Mouse (Mus musculus): ENCODE measurements around the gene Zfp867. TPM values are rescaled to one million over a fixed set of nuclear protein-coding genes. Genes with fewer than 3 reads are reported as not detected.

Gene Zfp867
- 5.2 and 5.9 TPM in 2 replicates for polyA plus RNA-seq (2016; fragmentation: Nextera tagmentation; extraction: Ambion mirVana)

DNA sequence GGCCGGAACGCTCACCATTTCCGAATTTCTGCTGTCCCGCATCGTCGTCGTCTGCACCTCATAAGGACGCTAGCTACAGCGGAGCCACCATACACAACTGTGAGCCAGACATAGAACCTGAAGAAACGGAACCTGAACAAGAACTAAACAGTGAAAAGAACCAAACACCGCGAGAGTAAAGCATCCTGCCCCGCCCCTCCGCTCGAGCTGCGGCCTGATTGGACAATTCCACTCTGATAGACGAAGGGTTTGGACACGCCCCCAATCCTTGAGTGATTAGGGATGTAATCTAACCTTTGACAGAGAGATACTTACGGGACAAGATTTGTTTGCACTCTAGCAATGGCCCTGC is at the start of gene Zfp867:
TSS of gene Zfp867 (minus strand) at position 149 of the 352 bp plus-strand sequence.
- Histone ChIP-seq H3K4me1 (peaks cover 12% of the 10 kb centered on the region; the same call in 1 of the 2 replicates), H3K36me3 (no peaks in the 10 kb centered on the region), H3K9me3 (no peaks in the 10 kb centered on the region), H3K27me3 (ENCODE audit: insufficient read depth, poor library complexity, severe bottlenecking) (no peaks in the 10 kb centered on the region), H3K27ac (peak within 1 kb of the TSS; percentile 93), H3K4me3 (peak within 1 kb of the TSS; percentile 92)
- under 1% methylated on average over 19 of the region's 19 CpGs for WGBS
- peak; percentile 93 for DNase-seq (ENCODE audit: low spot score)

DNA sequence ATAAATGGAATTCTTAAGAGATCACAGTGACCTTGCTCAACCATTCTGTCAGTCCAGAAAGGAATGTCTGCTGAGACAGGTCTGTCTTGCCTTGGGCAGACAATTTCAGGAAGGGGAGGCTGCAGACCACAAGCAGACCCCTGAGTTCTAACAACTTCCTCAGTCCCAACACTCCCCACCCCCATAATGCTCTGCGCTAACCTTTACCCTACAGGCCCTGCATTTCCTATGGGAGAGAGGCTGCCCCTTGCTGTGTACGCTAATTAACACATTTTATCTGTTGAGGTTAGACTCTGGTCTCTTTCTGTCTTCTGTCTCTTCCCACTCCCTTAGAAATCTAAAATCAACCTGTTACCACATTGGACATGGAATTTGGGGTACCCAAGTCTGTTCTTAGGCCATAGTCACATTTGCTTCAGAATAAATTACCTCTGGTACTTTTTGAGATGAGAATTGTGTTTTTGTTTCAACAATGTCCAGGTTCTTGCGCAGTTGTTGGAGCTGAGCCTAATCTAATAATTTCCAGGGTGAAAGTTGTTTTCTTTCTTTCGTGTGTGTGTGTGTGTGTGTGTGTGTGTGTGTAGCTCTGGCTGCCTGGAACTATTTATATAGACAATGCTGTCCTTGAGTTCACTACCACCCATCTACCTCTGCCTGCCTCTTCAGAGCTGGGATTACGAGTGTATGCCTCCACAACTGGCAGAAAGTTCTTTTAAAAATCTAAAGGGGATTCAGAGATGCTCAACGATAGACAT is 47.6 kb upstream of the Zfp867 start:
- Histone ChIP-seq H3K27ac (no peak overlapping the region), H3K36me3 (no peaks in the 10 kb centered on the region), H3K4me3 (no peak overlapping the region), H3K9me3 (no peaks in the 10 kb centered on the region), H3K4me1 (peaks cover 18% of the 10 kb centered on the region), H3K27me3 (ENCODE audit: insufficient read depth, poor library complexity, severe bottlenecking) (no peaks in the 10 kb centered on the region)
- WGBS: 63% methylated on average over 6 of the region's 6 CpGs
- no peak for DNase-seq (ENCODE audit: low spot score)

DNA sequence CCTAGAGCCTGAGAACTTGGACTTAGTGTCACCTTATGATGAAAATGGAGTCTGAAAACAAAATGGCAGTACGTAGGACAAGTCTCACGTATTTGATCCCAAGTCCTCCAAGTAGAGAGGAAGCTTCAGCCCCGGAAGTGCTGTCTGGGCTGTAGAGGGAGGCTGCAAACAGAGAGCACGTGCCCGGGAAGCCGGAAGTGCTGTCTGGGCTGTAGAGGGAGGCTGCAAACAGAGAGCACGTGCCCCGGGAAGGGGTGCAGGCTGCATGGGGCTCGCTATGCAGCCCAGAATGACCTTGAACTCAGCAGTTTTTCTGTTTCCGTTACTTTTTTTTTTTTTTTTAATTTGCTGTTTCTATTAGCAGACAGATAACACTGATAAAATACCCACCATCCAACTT is 46.0 kb upstream of the Zfp867 start:
- WGBS: 59% methylated on average over 10 of the region's 10 CpGs

DNA sequence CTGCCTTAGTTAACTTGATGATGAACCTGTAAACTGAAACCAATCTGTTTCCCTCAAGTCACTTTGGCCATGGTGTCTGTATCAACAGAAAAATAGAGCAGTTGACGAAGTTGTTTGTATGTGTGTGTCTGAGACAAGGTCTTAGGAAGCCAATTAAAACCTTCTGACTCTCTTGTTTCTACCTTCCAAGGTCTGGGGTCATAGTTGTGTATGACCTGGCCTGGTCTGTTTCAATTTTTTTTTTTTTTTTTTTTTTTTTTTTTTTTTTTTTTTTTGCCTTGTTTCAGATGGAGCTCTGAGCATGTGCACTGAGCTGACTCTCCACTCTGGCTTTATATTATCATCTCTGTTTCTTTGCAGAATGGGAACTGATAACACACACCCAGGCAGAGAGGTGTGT is 45.2 kb upstream of the Zfp867 start:
- Histone ChIP-seq H3K27me3 (ENCODE audit: insufficient read depth, poor library complexity, severe bottlenecking) (no peaks in the 10 kb centered on the region), H3K36me3 (no peaks in the 10 kb centered on the region), H3K4me1 (peaks cover 20% of the 10 kb centered on the region), H3K27ac (no peak overlapping the region), H3K9me3 (no peaks in the 10 kb centered on the region), H3K4me3 (no peak overlapping the region)
- no peak for DNase-seq (ENCODE audit: low spot score)
- WGBS: 91% methylated on average over 1 of the region's 1 CpGs

More for the DNA sequence above, 46.0 kb upstream of the Zfp867 start:
- no peak for DNase-seq (ENCODE audit: low spot score)
- Histone ChIP-seq H3K4me1 (peaks cover 20% of the 10 kb centered on the region), H3K4me3 (no peak overlapping the region), H3K27me3 (ENCODE audit: insufficient read depth, poor library complexity, severe bottlenecking) (no peaks in the 10 kb centered on the region), H3K9me3 (no peaks in the 10 kb centered on the region), H3K27ac (0 out of 2 replicates have a peak overlapping the region, but pooled peaks have one; percentile 22), H3K36me3 (no peaks in the 10 kb centered on the region)

DNA sequence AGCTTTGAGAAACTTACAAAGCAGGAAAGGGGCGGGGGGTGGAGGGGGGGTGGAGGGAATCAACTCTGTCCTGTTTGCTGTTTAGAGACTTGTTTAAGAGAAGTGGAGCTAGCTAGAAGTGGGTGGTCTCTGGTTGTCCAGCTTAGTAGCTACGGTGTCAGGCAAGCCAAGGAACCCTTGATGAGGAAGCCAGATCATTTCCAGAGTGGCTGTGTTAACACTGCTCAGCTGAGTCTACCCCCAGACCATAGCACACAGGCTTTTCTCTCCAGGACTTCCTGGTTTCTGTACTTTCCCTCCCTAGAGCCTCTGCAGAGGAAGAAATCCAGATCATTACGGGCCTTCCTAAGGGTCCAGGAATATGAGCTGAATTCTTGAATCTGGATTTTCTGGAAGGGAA is 42.5 kb upstream of the Zfp867 start:
- Histone ChIP-seq H3K36me3 (0 out of 2 replicates have a peak, but pooled peaks cover 3% of the 10 kb centered on the region), H3K4me1 (peaks cover 12% of the 10 kb centered on the region), H3K27me3 (ENCODE audit: insufficient read depth, poor library complexity, severe bottlenecking) (no peaks in the 10 kb centered on the region), H3K27ac (peak overlapping the region; percentile 17; the same call in 1 of the 2 replicates), H3K4me3 (no peak overlapping the region), H3K9me3 (no peaks in the 10 kb centered on the region)
- WGBS: 48% methylated on average over 3 of the region's 3 CpGs
- DNase-seq (ENCODE audit: low spot score): no peak

DNA sequence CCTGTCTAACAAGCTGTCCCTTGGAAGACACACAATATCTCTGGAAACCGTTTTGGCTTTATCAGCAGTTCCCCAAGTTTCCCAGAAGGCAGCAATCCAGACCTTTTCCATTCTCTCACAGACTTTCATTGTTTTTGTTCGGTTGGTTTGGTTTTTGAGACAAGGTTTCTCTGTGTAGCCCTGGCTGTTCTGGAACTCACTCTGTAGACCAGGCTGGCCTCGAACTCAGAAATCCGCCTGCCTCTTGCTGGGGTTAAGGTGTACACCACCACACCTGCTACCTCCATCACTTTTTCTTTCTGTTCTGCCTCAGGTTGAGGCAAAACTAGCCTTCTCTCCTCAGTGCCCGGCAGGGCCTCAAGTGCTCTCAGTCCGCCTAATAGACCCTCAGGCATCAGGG is 42.1 kb upstream of the Zfp867 start:
- H3K36me3 ChIP-seq: peaks cover 5% of the 10 kb centered on the region; the same call in 1 of the 2 replicates
- WGBS: 67% methylated on average over 6 of the region's 6 CpGs
- H3K27me3 ChIP-seq (ENCODE audit: insufficient read depth, poor library complexity, severe bottlenecking): no peaks in the 10 kb centered on the region
- H3K4me3 ChIP-seq: no peak overlapping the region
- DNase-seq (ENCODE audit: low spot score): no peak
- peak overlapping the region; percentile 17; the same call in 1 of the 2 replicates for H3K27ac ChIP-seq
- H3K4me1 ChIP-seq: peaks cover 8% of the 10 kb centered on the region; the same call in 1 of the 2 replicates
- no peaks in the 10 kb centered on the region for H3K9me3 ChIP-seq

DNA sequence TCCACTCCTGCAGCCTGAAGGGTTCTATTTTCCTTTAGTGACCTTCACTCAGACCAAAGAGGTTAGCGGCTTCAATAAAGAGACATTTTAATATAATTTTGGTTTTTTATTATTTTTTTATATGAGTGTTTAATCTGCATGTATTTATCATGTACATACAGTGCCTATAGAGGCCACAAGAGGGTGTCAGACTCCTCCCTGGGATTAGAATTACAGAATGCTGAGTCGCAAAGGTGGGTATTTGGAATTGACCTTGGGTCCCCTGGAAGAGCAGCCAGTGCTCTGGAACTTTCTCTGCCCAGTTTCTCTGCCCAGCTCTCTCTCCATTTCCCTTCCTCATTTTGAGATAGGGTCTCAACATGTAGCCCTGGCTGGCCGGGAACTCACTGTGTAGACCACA is 41.3 kb upstream of the Zfp867 start:
- H3K9me3 ChIP-seq: no peaks in the 10 kb centered on the region
- H3K27me3 ChIP-seq (ENCODE audit: insufficient read depth, poor library complexity, severe bottlenecking): no peaks in the 10 kb centered on the region
- 72% methylated on average over 3 of the region's 3 CpGs for WGBS
- H3K4me1 ChIP-seq: peaks cover 7% of the 10 kb centered on the region; the same call in 1 of the 2 replicates
- no peak overlapping the region for H3K27ac ChIP-seq
- H3K36me3 ChIP-seq: peaks cover 8% of the 10 kb centered on the region; the same call in 1 of the 2 replicates
- no peak overlapping the region for H3K4me3 ChIP-seq
- no peak for DNase-seq (ENCODE audit: low spot score)

DNA sequence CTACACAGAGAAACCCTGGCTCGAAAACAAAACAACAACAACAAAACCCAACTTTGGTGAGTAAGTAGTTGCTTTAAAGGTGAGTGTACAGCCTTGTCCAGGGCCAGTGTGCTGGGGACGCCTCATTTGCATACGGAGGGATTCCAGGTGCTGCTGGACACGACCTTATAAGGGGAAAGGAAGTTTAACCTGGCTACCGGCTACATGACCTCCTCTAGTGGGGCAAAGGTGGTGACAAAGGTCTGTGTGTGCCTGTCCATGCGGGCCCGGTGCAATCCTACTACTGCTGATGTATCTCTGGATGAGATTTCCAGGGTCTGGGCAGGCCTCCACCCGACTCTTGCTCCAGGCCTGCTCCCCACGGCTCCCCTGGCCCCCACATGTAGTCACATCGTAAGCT is 40.5 kb upstream of the Zfp867 start:
- no peaks in the 10 kb centered on the region for H3K27me3 ChIP-seq (ENCODE audit: insufficient read depth, poor library complexity, severe bottlenecking)
- H3K9me3 ChIP-seq: no peaks in the 10 kb centered on the region
- peaks cover 8% of the 10 kb centered on the region; the same call in 1 of the 2 replicates for H3K4me1 ChIP-seq
- 81% methylated on average over 10 of the region's 10 CpGs for WGBS
- no peak overlapping the region for H3K4me3 ChIP-seq
- no peak overlapping the region for H3K27ac ChIP-seq
- no peak for DNase-seq (ENCODE audit: low spot score)
- H3K36me3 ChIP-seq: peaks cover 8% of the 10 kb centered on the region; the same call in 1 of the 2 replicates

DNA sequence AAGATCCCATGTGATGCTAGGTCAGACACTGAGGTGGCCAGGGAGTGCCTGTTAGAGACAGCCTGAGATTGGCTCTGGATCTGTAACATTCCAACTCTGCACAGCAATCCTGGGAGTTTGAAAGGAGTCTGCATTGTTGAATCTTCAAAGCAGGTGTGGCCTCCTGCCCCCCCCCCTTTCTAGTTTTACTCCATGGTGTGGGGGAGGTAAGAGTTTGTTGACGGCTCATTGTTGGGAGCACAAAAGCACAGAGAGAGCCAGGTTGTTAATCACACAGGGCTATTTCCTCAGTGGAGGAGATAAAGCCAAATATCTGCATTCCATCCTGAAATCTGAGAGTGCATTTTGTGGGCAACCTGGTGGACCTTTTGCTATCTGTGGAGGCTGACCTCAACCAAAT is 39.3 kb upstream of the Zfp867 start:
- Histone ChIP-seq H3K4me3 (no peak overlapping the region), H3K36me3 (peaks cover 8% of the 10 kb centered on the region; the same call in 1 of the 2 replicates)
- WGBS: 41% methylated on average over 1 of the region's 1 CpGs

DNA sequence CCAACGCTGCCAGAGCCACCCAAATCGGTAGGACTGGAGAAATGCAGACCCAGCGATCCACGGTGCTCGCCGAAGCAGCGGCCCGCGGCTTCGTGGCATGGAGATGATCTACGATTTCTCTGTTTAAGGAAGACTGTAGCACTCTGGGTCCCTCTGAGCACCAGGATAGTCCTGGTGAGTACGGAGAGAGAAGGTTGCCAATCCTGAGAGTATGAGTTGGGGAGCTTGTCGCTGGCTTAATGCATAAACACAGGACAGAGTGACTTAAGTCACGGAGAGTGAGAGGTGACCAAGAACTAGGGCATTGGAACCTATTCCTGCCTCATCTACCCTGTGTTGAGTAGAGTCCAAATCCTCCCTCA is 34.4 kb upstream of the Zfp867 start:
- Histone ChIP-seq H3K27me3 (ENCODE audit: insufficient read depth, poor library complexity, severe bottlenecking) (no peaks in the 10 kb centered on the region), H3K4me3 (peak overlapping the region; percentile 91), H3K27ac (peak overlapping the region; percentile 96), H3K4me1 (peaks cover 21% of the 10 kb centered on the region), H3K36me3 (peaks cover 40% of the 10 kb centered on the region), H3K9me3 (no peaks in the 10 kb centered on the region)
- DNase-seq (ENCODE audit: low spot score): no peak
- under 1% methylated on average over 14 of the region's 14 CpGs for WGBS

More for the DNA sequence above, 39.3 kb upstream of the Zfp867 start:
- no peak for DNase-seq (ENCODE audit: low spot score)
- Histone ChIP-seq H3K4me1 (peaks cover 19% of the 10 kb centered on the region), H3K9me3 (no peaks in the 10 kb centered on the region), H3K27me3 (ENCODE audit: insufficient read depth, poor library complexity, severe bottlenecking) (no peaks in the 10 kb centered on the region), H3K27ac (no peak overlapping the region)

DNA sequence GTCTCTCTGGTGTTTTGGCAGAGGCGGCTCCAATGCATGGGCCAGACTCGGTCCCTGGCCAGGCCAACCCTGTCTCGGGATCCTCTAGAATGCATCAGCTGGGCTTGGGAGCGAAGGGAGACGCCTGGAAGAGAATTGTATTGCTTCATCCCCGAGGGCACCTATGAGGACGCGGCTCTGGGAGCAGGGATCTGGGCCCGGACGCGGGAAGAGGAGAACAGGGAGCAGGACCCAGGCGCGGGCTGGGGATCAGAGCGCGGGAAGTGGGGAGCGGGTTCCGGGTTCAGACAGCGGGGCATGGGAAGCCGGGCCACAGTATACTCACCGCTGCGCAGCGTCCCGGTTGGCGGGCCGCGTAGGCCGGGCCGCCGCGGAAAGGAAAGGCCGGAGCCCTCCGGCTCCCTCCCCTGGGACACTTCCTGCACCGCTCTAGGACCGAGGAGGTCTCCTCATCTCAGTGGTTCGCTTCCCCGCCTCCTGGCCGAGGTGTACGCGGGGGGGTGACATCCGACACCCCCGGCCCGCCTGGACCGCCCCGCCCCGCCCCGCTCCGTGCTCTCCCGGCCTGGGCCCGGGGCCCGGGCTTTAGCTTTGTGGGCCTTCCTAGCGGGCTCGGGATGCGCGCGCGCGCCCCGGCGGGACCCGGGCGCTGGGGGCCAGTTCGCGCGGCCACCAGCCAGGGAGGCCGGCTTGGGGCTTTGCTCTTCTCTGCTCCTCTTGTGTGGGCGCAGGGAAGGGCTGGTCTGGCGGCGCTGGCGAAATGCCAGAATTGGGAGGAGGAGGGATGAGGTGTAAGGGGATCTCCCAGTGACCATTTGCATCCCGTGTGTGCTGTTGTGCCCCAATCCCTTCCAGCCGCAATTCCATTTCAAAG is 33.8 kb upstream of the Zfp867 start:
- Histone ChIP-seq H3K27me3 (ENCODE audit: insufficient read depth, poor library complexity, severe bottlenecking) (no peaks in the 10 kb centered on the region), H3K4me1 (peaks cover 21% of the 10 kb centered on the region), H3K36me3 (peaks cover 47% of the 10 kb centered on the region), H3K4me3 (peak overlapping the region; percentile 91), H3K9me3 (no peaks in the 10 kb centered on the region), H3K27ac (peak overlapping the region; percentile 96)
- peak; percentile 92 for DNase-seq (ENCODE audit: low spot score)
- WGBS: under 1% methylated on average over 71 of the region's 71 CpGs

DNA sequence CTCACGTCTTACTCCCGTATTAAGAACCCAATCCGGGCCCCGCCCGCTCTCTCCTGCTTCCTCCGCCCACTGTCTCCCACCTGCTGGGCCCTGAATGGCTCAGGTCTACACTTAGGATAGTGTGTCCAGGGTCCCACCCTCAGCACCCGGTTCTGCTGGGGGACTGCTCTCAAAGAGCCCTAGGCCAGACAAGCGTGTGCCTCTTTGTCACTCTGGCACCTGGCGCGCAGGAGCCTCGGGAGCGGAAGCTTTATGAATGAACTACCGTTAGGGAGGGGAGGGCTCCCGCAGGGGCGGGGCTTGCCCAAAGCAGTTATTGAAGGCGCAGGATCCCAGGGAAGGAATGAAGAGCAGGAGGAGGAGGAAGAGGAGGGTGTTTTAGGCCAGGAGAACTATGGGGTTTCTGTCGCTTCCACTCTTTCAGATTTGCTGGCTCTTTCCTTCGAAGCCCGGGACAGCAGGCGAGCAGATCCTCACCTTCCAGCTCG is 33.1 kb upstream of the Zfp867 start:
- Histone ChIP-seq H3K9me3 (no peaks in the 10 kb centered on the region), H3K4me1 (peaks cover 21% of the 10 kb centered on the region), H3K27ac (peak overlapping the region; percentile 96), H3K4me3 (peak overlapping the region; percentile 91), H3K36me3 (peaks cover 51% of the 10 kb centered on the region), H3K27me3 (ENCODE audit: insufficient read depth, poor library complexity, severe bottlenecking) (no peaks in the 10 kb centered on the region)
- under 1% methylated on average over 21 of the region's 21 CpGs for WGBS
- peak; percentile 82 for DNase-seq (ENCODE audit: low spot score)

All from heart, embryonic 10.5 days (tissue).